Mouse (Mus musculus): ENCODE measurements around the gene Tmem251.
A peak's percentile ranks its signal among the peaks of the same experiment; 100 is the strongest.

Tmem251 gene

DNA sequence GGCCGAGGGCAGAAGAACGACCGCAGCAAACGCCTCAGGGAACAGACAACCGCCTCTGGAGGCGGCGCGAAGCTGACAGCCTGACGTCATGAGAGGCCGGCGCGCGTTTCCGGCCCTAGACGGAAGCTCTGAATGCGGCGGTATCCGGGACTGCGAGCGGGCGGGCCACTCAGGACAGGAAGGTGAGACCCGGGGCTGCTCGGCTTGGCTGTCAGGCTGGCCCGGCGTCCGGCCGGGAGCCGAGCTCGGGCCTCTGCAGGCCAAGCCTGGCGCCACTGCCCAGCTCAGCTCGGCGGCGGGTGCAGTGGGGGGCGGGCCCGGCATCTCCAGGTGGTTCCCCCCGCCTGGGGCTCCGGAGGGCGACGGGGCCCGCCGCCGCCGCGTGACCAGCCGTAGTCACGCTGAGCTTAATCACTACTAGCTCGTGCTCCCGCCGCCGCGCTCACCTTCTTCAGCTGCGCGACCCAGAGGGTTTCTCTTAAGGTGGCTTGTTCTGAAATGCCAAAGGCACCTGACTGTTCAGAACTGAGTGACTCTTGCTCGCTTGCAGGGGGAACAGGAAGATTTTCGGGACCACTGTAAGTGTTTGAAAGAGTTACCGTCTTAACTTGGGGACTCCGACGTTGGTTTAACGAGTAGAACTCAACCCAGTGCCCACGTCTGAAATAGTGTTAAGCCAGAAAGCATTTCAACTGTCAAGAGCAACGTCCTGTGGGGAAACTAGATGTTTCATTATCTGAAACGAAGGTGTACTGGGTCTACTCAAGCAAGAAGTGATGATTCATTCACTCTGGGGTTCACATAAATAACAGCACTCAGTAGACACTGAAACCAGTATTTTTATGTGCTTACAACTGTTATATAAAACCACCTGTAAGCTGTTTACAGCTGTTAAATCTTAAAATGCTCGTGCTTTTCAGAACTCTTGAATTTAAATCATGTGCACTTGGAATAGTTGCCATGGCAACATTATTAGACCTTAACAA lies at the start of gene Tmem251, which contains the start of gene Moap1:
Tmem251 (plus strand) TSS at position 174 of the 986 bp plus-strand sequence.
Moap1 (minus strand) TSS at position 73 of the 986 bp plus-strand sequence.
- peak; percentile 94 for DNase-seq (ENCODE audit: low spot score)

GRCm38 (mm10) chr12:102695369-102696239 lies 48.0 kb upstream of the Tmem251 start:
- no peak for DNase-seq (ENCODE audit: low spot score)

DNA sequence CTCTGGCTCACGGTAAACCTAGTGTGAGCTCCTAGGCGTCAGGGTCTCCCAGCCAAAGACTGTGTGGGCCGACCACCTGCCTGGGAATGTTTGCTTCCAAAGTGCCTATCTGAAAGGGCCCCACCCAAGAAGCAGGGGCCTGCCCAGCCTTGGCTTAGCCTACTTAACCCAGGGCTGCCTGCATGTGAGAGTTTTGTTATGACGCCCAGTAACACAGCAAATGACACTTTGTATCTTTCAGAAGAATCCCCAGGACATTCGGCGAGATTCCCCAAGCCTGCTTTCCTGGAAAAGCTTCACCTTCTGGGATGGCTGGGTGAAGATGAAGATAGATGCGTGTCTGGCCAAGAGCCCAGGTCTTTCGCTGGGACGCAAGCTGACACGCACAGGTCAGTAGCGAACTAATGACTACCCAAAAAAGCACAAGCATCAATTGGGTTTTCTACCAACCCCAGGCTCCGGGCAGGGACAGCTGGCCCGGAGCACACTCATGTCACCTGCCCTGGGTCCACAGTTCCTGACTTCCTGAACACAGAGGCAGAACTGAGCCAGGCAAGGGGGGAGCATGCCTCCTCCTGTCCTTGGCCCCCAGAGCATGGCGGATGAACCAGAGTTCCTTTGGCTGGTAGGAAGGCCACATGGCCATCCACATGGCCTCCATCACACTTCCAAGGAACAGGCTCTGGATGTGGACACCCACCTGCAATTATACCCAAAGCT lies 46.8 kb upstream of the Tmem251 start:
- DNase-seq (ENCODE audit: low spot score), result no peak

- no peak for DNase-seq (ENCODE audit: low spot score)
These were observed 46.2 kb upstream of the Tmem251 start for GRCm38 (mm10) chr12:102697381-102697780.

GRCm38 (mm10) chr12:102698089-102698684 lies 45.4 kb upstream of the Tmem251 start:
- peak; percentile 68 for DNase-seq (ENCODE audit: low spot score)

GRCm38 (mm10) chr12:102699156-102699555 lies 44.4 kb upstream of the Tmem251 start:
- DNase-seq (ENCODE audit: low spot score), result no peak

DNA sequence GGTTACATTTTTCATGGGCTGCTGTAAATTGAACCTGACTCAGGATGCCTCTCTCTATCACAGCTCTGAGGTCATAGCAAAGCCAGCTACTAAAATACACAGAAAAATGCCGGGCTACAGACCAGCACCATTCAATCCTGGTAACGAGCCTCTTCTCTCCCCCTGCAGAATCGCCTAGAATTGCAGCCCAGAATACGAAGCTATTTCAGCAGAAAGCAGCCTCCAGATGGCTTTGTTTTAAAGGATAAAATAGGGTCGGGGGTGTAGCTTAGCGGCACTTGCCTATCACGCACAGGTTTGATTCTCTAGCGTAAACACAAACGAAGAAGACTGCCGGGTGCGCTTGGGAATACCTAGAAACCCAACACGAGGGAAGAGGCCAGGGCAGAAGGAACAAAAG lies 43.1 kb upstream of the Tmem251 start:
- DNase-seq (ENCODE audit: low spot score), result no peak

- DNase-seq (ENCODE audit: low spot score), result no peak
These were observed 41.8 kb upstream of the Tmem251 start for GRCm38 (mm10) chr12:102701691-102702207.

DNA sequence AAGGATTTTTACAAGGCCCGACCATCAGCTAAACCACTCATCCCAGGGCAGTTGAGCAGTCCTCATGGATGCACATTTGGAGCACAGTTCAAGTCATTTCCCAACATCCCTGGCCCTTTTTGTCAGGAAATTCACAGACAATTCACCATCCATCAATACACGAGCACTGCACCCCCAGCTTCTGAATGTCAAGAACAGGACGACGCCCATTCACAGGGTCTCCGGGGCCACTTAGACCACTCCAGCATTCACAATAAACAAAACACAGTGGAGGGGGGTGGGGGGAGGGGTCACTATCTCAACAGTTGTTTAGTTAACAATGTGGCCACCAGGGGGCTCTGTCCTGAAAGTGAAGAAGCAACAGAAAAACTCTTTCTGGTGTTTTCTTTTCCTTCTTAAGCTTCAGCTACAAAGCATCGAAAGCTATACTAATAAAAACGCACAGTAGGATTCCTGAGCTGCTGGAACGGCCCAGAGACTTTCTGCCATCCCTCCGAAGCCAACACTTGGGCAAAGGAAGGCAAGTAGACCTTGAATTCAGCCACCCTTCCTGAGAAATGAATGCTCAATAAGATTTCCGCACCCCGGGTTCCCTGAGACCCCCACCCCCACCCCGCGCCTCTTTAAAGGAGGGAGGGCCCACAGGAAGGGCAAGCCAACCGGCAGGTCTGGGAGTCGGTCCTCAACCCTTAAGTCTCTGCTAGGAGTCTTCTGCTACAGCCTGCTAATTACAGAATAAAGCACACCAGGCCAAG lies 41.0 kb upstream of the Tmem251 start:
- peak; percentile 94 for DNase-seq (ENCODE audit: low spot score)

- peak; percentile 63 for DNase-seq (ENCODE audit: low spot score)
These were observed 40.5 kb upstream of the Tmem251 start for GRCm38 (mm10) chr12:102703111-102703412.

DNA sequence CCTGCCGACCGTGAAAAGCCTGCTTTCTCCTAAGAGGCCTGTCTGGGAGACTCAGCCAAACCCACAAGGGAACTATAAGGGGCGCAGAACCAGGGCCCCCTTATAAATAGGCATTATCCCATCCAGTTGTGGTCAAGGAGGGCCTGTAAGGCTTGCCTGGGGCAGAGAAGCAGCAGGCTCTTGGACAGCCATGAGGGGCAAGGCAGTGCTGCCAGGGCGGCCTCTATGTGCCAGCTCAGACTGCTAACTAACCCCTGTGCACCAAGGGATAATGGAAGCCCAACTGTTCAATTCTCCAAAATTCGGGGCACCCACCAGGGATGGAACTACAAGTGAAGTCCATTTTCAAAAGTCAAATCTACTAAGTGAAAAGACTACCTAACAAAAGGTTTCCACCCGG lies 40.1 kb upstream of the Tmem251 start:
- no peak for DNase-seq (ENCODE audit: low spot score)

DNA sequence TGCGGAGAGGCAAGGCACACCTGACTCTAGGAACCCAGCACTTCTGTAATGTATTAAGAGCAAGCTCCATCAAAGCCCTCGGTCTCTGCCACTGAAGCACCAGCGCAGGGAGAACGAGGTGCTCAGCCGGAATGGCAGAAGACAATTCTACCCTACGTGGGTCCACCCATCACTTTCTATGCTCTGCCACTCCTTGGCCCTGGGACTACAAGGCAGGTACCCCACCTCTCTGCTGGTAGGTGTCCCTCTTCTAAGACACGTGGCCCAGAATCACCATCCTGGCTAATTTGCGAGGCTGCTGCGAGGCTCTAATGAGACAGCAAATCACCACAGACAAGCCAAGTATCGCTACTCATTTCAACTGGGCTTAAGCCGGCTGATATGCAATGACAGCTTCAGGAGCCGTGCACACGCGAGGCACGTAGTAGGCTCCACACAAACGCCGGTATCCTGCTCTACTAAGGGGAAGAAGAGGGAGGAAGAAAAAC lies 39.6 kb upstream of the Tmem251 start:
- peak; percentile 30 for DNase-seq (ENCODE audit: low spot score)

- peak; percentile 63 for DNase-seq (ENCODE audit: low spot score)
These were observed 38.9 kb upstream of the Tmem251 start, which contains the start of gene Itpk1 for GRCm38 (mm10) chr12:102704457-102705198. Itpk1 (minus strand) TSS chr12:102704930.

- peak; percentile 82 for DNase-seq (ENCODE audit: low spot score)
These were observed 38.2 kb upstream of the Tmem251 start for GRCm38 (mm10) chr12:102705216-102705871.

DNA sequence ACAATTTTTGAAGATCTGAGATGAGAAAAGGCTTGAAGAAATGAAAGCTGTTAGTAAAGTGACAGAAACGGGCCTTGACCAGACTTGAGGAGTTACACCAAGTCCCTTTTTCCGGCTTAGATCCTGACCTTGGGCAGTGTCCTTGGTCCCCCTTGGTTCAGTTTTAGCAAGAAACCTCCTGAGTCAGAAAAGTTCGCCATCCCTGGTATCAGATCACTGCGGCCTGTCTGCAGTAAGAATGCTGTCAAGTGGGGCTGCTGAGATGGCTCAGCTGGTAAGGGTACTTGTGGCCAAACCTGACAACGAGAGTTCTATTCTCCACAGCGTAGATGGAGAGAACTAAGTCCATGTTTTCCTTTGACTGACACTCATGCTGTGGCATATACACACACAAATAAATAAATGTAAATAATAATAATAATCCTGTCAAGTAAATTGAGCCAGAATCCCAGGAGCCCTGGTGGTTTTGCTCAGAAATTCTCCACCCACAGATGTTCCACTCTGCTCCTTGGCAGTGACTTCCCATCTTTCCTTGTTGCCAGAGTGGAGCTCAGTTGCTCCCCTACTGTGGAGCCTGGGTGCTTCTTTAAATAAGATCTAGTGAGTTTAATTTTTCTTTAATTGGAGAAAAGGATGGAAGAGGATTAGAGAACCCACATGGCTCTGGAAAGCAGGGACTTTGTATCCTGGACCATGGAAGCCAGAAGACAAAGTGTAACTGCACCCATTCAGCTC lies 37.5 kb upstream of the Tmem251 start:
- DNase-seq (ENCODE audit: low spot score), result no peak

GRCm38 (mm10) chr12:102706833-102707463 lies 36.6 kb upstream of the Tmem251 start:
- DNase-seq (ENCODE audit: low spot score), result no peak

GRCm38 (mm10) chr12:102708220-102708619 lies 35.3 kb upstream of the Tmem251 start:
- DNase-seq (ENCODE audit: low spot score), result no peak

DNA sequence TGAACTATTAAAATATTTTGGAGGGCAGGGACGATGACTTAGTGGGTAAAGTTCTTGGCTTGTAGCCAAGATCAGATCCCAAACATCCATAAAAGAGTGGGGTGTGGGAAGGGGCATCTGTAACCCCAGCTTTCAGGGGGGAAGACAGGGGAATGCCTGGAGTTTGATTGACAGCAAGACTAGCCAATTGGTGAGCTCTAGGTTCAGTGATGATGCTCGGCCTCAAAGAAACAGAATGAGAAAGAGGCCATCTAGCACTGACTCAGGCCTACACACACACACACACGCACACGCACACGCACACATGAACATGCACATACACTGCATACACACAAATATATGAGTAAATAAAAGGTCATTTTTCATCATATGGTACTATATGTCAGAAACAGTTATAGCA lies 33.7 kb upstream of the Tmem251 start:
- DNase-seq (ENCODE audit: low spot score), result no peak
